Mouse (Mus musculus): ENCODE results near the gene Arhgap10. TPM values are rescaled to one million over a fixed set of nuclear protein-coding genes. Genes with fewer than 3 reads are reported as not detected.

The Arhgap10 gene
- polyA plus RNA-seq, 1 experiment from 2014 or later: 116 TPM

GRCm38 (mm10) chr8:77360423-77360822 lies 157.3 kb downstream of the Arhgap10 start:
- no peak overlapping the region for H3K27ac ChIP-seq
- H3K4me3 ChIP-seq (ENCODE audit: inconsistent target): no peak overlapping the region
- WGBS (ENCODE audit: missing documents): 88% methylated on average over 5 of the region's 5 CpGs
- no peaks in the 10 kb centered on the region for H3K79me2 ChIP-seq (ENCODE audit: inconsistent target)
- peaks cover 85% of the 10 kb centered on the region for H3K36me3 ChIP-seq (ENCODE audit: inconsistent target)

- 97% methylated on average over 8 of the region's 8 CpGs for WGBS (ENCODE audit: missing documents)
- H3K4me3 ChIP-seq (ENCODE audit: inconsistent target): no peak overlapping the region
- peaks cover 94% of the 10 kb centered on the region for H3K36me3 ChIP-seq (ENCODE audit: inconsistent target)
- no peak overlapping the region for H3K27ac ChIP-seq
- no peaks in the 10 kb centered on the region for H3K79me2 ChIP-seq (ENCODE audit: inconsistent target)
Measured at GRCm38 (mm10) chr8:77357126-77357525, 160.6 kb downstream of the Arhgap10 start.

- 85% methylated on average over 5 of the region's 5 CpGs for WGBS (ENCODE audit: missing documents)
- no peak overlapping the region for H3K27ac ChIP-seq
- H3K79me2 ChIP-seq (ENCODE audit: inconsistent target): no peaks in the 10 kb centered on the region
- no peak overlapping the region for H3K4me3 ChIP-seq (ENCODE audit: inconsistent target)
- H3K36me3 ChIP-seq (ENCODE audit: inconsistent target): peaks cover 95% of the 10 kb centered on the region
Measured at GRCm38 (mm10) chr8:77355344-77355743, 162.4 kb downstream of the Arhgap10 start.

GRCm38 (mm10) chr8:77354189-77354588 lies 163.6 kb downstream of the Arhgap10 start:
- Histone ChIP-seq H3K27ac (no peak overlapping the region), H3K79me2 (ENCODE audit: inconsistent target) (no peaks in the 10 kb centered on the region), H3K4me3 (ENCODE audit: inconsistent target) (no peak overlapping the region), H3K36me3 (ENCODE audit: inconsistent target) (peaks cover 94% of the 10 kb centered on the region)
- 93% methylated on average over 1 of the region's 1 CpGs for WGBS (ENCODE audit: missing documents)

- H3K36me3 ChIP-seq (ENCODE audit: inconsistent target): peaks cover 94% of the 10 kb centered on the region
- no peak overlapping the region for H3K27ac ChIP-seq
- H3K4me3 ChIP-seq (ENCODE audit: inconsistent target): no peak overlapping the region
- WGBS (ENCODE audit: missing documents): 94% methylated on average over 9 of the region's 9 CpGs
- H3K79me2 ChIP-seq (ENCODE audit: inconsistent target): no peaks in the 10 kb centered on the region
Measured at GRCm38 (mm10) chr8:77351177-77351860, 166.4 kb downstream of the Arhgap10 start.

GRCm38 (mm10) chr8:77350121-77350777 lies 167.5 kb downstream of the Arhgap10 start:
- H3K27ac ChIP-seq: no peak overlapping the region
- no peak overlapping the region for H3K4me3 ChIP-seq (ENCODE audit: inconsistent target)
- H3K79me2 ChIP-seq (ENCODE audit: inconsistent target): no peaks in the 10 kb centered on the region
- 95% methylated on average over 4 of the region's 4 CpGs for WGBS (ENCODE audit: missing documents)
- peaks cover 90% of the 10 kb centered on the region for H3K36me3 ChIP-seq (ENCODE audit: inconsistent target)

GRCm38 (mm10) chr8:77343916-77344315 lies 173.8 kb downstream of the Arhgap10 start:
- 93% methylated on average over 5 of the region's 6 CpGs for WGBS (ENCODE audit: missing documents)
- Histone ChIP-seq H3K79me2 (ENCODE audit: inconsistent target) (peaks cover 17% of the 10 kb centered on the region; the same call in 1 of the 2 replicates), H3K36me3 (ENCODE audit: inconsistent target) (peaks cover 87% of the 10 kb centered on the region)

GRCm38 (mm10) chr8:77343335-77343734 lies 174.4 kb downstream of the Arhgap10 start:
- WGBS (ENCODE audit: missing documents): 96% methylated on average over 3 of the region's 3 CpGs
- Histone ChIP-seq H3K27ac (no peak overlapping the region), H3K79me2 (ENCODE audit: inconsistent target) (peaks cover 23% of the 10 kb centered on the region; the same call in 1 of the 2 replicates), H3K4me3 (ENCODE audit: inconsistent target) (no peak overlapping the region), H3K36me3 (ENCODE audit: inconsistent target) (peaks cover 83% of the 10 kb centered on the region)

More at GRCm38 (mm10) chr8:77343916-77344315, 173.8 kb downstream of the Arhgap10 start:
- Histone ChIP-seq H3K4me3 (ENCODE audit: inconsistent target) (no peak overlapping the region), H3K27ac (no peak overlapping the region)

GRCm38 (mm10) chr8:77342144-77342543 lies 175.6 kb downstream of the Arhgap10 start:
- peaks cover 83% of the 10 kb centered on the region for H3K36me3 ChIP-seq (ENCODE audit: inconsistent target)
- H3K4me3 ChIP-seq (ENCODE audit: inconsistent target): no peak overlapping the region
- H3K27ac ChIP-seq: no peak overlapping the region
- H3K79me2 ChIP-seq (ENCODE audit: inconsistent target): peaks cover 26% of the 10 kb centered on the region; the same call in 1 of the 2 replicates
- 81% methylated on average over 4 of the region's 4 CpGs for WGBS (ENCODE audit: missing documents)

- Histone ChIP-seq H3K36me3 (ENCODE audit: inconsistent target) (peaks cover 82% of the 10 kb centered on the region), H3K27ac (no peak overlapping the region), H3K79me2 (ENCODE audit: inconsistent target) (peaks cover 26% of the 10 kb centered on the region; the same call in 1 of the 2 replicates), H3K4me3 (ENCODE audit: inconsistent target) (no peak overlapping the region)
- WGBS (ENCODE audit: missing documents): 96% methylated on average over 9 of the region's 9 CpGs
Measured at GRCm38 (mm10) chr8:77341329-77341728, 176.4 kb downstream of the Arhgap10 start.

GRCm38 (mm10) chr8:77340046-77340747 lies 177.6 kb downstream of the Arhgap10 start:
- Histone ChIP-seq H3K4me3 (ENCODE audit: inconsistent target) (no peak overlapping the region), H3K79me2 (ENCODE audit: inconsistent target) (peaks cover 26% of the 10 kb centered on the region; the same call in 1 of the 2 replicates), H3K36me3 (ENCODE audit: inconsistent target) (peaks cover 82% of the 10 kb centered on the region), H3K27ac (no peak overlapping the region)
- WGBS (ENCODE audit: missing documents): 90% methylated on average over 6 of the region's 6 CpGs

GRCm38 (mm10) chr8:77337272-77337671 lies 180.5 kb downstream of the Arhgap10 start:
- 92% methylated on average over 12 of the region's 12 CpGs for WGBS (ENCODE audit: missing documents)

GRCm38 (mm10) chr8:77331180-77331579 lies 186.6 kb downstream of the Arhgap10 start:
- Histone ChIP-seq H3K36me3 (ENCODE audit: inconsistent target) (peaks cover 41% of the 10 kb centered on the region; the same call in 1 of the 2 replicates), H3K79me2 (ENCODE audit: inconsistent target) (no peaks in the 10 kb centered on the region), H3K4me3 (ENCODE audit: inconsistent target) (no peak overlapping the region), H3K27ac (no peak overlapping the region)
- WGBS (ENCODE audit: missing documents): 96% methylated on average over 12 of the region's 12 CpGs

More at GRCm38 (mm10) chr8:77337272-77337671, 180.5 kb downstream of the Arhgap10 start:
- Histone ChIP-seq H3K79me2 (ENCODE audit: inconsistent target) (peaks cover 26% of the 10 kb centered on the region; the same call in 1 of the 2 replicates), H3K36me3 (ENCODE audit: inconsistent target) (peaks cover 73% of the 10 kb centered on the region), H3K4me3 (ENCODE audit: inconsistent target) (no peak overlapping the region), H3K27ac (no peak overlapping the region)

GRCm38 (mm10) chr8:77330304-77330703 lies 187.4 kb downstream of the Arhgap10 start:
- H3K36me3 ChIP-seq (ENCODE audit: inconsistent target): peaks cover 36% of the 10 kb centered on the region; the same call in 1 of the 2 replicates
- 91% methylated on average over 9 of the region's 9 CpGs for WGBS (ENCODE audit: missing documents)

More at GRCm38 (mm10) chr8:77330304-77330703, 187.4 kb downstream of the Arhgap10 start:
- Histone ChIP-seq H3K4me3 (ENCODE audit: inconsistent target) (no peak overlapping the region), H3K27ac (no peak overlapping the region), H3K79me2 (ENCODE audit: inconsistent target) (no peaks in the 10 kb centered on the region; the same call in 1 of the 2 replicates)
